Mouse (Mus musculus) stomach, postnatal 0 days (tissue): ENCODE measurements at regions not wholly inside any gene's neighbourhood (a gene's known extent, or its start where the extent isn't known, plus 50 kb on each side); places are given as distances from the start of the nearest gene placed in this dataset.

Source experiments
- CTCF ChIP-seq: IDR thresholded peaks from 2 replicates; pipeline ENCODE4 v1.5.1; 2016; ENCODE audit warnings: antibody characterized with exemption, low read depth, mild to moderate bottlenecking, moderate library complexity
- EP300 ChIP-seq: optimal IDR thresholded peaks from 2 replicates; pipeline ENCODE3; 2016; ENCODE audit warnings: antibody characterized with exemption

GRCm38 (mm10) chr3:134648727-134649445 lies 179.9 kb upstream of the Tacr3 start:
- TF ChIP-seq CTCF, result peak; percentile 79
- TF ChIP-seq EP300, result no peak
